Mouse (Mus musculus) lung, postnatal 0 days (tissue): Measurements from ENCODE around the gene H2afz. TPM values are rescaled to one million over a fixed set of nuclear protein-coding genes. Genes with fewer than 3 reads are reported as not detected.

Experiments
- ATAC-seq: fragments of 200-750 bp; cut with Nextera tagmentation; 2 replicates; pipeline ENCODE4 v1.8.0; 2017; ENCODE audit warnings: moderate library complexity
- DNase-seq: peaks from one replicate; pipeline ENCODE4 v3.0.0-alpha.2; 2016; ENCODE audit warnings: low spot score
- H3K27ac ChIP-seq: fragments of 300-500 bp; sonication (generic); 2 replicates; pipeline ENCODE4 v1.5.1; 2014; ENCODE audit warnings: antibody characterized with exemption, mild to moderate bottlenecking, low read length, mixed read lengths
- H3K27me3 ChIP-seq: fragments of 300-500 bp; sonication (generic); replicated peaks from 2 replicates; pipeline ENCODE4 v1.6.1; 2014; ENCODE audit warnings: low read length, mixed read lengths; ENCODE audit not compliant: insufficient read depth
- H3K36me3 ChIP-seq: fragments of 300-500 bp; sonication (generic); 2 replicates; pipeline ENCODE4 v1.6.1; 2014; ENCODE audit warnings: low read length, mixed read lengths; ENCODE audit not compliant: insufficient read depth
- H3K4me1 ChIP-seq: fragments of 300-500 bp; sonication (generic); 2 replicates; pipeline ENCODE4 v1.6.1; 2014; ENCODE audit warnings: antibody characterized with exemption, low read depth, low read length, mixed read lengths; ENCODE audit not compliant: insufficient read depth
- H3K4me2 ChIP-seq: fragments of 300-500 bp; sonication (generic); replicated peaks from 2 replicates; pipeline ENCODE4 v1.6.1; 2014; ENCODE audit warnings: low read depth, mild to moderate bottlenecking, low read length, moderate library complexity, mixed read lengths
- H3K4me3 ChIP-seq: fragments of 300-500 bp; sonication (generic); 2 replicates; pipeline ENCODE4 v1.5.1; 2014; ENCODE audit warnings: low read depth, low read length
- H3K9ac ChIP-seq: fragments of 300-500 bp; sonication (generic); replicated peaks from 2 replicates; pipeline ENCODE4 v1.6.1; 2014; ENCODE audit warnings: low read depth, mild to moderate bottlenecking
- H3K9me3 ChIP-seq: fragments of 300-500 bp; sonication (generic); 2 replicates; pipeline ENCODE4 v1.6.1; 2016; ENCODE audit warnings: low read length, mixed read lengths
- CTCF ChIP-seq: IDR thresholded peaks from 2 replicates; pipeline ENCODE4 v1.5.1; 2016; ENCODE audit warnings: antibody characterized with exemption, mild to moderate bottlenecking
- EP300 ChIP-seq: IDR thresholded peaks from 2 replicates; pipeline ENCODE4 v1.6.1; 2016; ENCODE audit warnings: antibody characterized with exemption, mild to moderate bottlenecking, control low read depth
- WGBS: fragments of 180-500 bp; shearing (Covaris S2); extraction: QIAGEN DNeasy Blood & Tissue Kit; methylation state at CpG from one replicate; pipeline ENCODE4 v1.1.7; 2014; 5-methylcytosine and 5-hydroxymethylcytosine counted together
- polyA plus RNA-seq: library from polyadenylated mRNA; unstranded; fragments of >200 nt; fragmentation: Nextera tagmentation; extraction: Ambion mirVana; gene quantifications from 2 replicates; pipeline ENCODE4 v1.2.1, GENCODE M21; 2015

Gene H2afz
- polyA plus RNA-seq, 1 experiment from 2014 or later: 577 TPM

DNA sequence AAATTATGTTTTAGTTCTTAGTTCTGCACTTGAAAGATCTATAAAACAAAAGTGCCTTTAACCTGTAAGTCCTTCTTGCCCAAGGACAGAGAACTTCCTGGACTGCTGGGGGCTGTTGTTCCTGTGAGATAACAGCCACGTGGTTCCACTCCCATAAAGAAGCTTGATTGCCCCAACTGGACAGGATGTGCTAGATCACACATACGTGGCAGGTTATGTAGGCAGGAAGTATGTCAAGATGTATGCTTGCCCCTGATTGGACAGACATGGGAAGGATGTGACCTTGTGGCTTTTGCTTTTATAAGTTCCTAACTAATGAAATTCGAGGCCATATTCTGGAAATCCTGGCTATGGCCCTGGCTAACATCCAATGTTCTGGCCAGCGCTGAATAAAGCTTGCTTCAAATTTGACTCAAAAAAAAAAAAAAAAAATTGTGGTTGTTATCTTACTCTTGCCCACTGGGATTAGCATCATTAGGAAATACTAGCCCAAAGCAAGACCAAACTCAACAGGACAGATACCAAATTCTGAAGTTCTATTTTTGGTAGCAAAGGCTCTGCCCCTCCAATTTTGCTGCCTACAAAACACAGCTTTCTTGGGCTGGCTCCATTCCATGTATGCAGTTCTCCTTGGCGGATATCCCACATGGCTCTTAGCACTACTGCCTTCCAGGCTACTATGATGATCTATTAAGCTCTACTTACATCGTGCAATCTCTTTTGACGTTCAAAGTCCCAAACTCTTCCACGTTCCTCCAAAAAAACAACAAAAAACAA, 3.7 kb upstream of the H2afz start:
- TF ChIP-seq EP300 (no peak), CTCF (no peak)
- Histone ChIP-seq H3K27me3 (no peaks in the 10 kb centered on the region), H3K9ac (no peak overlapping the region), H3K36me3 (no peaks in the 10 kb centered on the region), H3K4me2 (no peak overlapping the region), H3K4me3 (no peak overlapping the region), H3K9me3 (no peaks in the 10 kb centered on the region), H3K4me1 (no peaks in the 10 kb centered on the region; the same call in 1 of the 2 replicates), H3K27ac (no peak overlapping the region)
- 41% methylated on average over 8 of the region's 8 CpGs for WGBS
- no peak for ATAC-seq
- DNase-seq: peak; percentile 63

GRCm38 (mm10) chr3:137861436-137861835, 2.9 kb upstream of the H2afz start:
- Histone ChIP-seq H3K9ac (no peak overlapping the region), H3K4me3 (no peak overlapping the region), H3K27ac (no peak overlapping the region; the same call in 1 of the 2 replicates), H3K27me3 (no peaks in the 10 kb centered on the region), H3K36me3 (no peaks in the 10 kb centered on the region), H3K4me1 (no peaks in the 10 kb centered on the region; the same call in 1 of the 2 replicates), H3K9me3 (no peaks in the 10 kb centered on the region), H3K4me2 (no peak overlapping the region)
- ATAC-seq: no peak
- DNase-seq: no peak
- 88% methylated on average over 4 of the region's 4 CpGs for WGBS
- TF ChIP-seq EP300: no peak
- TF ChIP-seq CTCF: no peak

DNA sequence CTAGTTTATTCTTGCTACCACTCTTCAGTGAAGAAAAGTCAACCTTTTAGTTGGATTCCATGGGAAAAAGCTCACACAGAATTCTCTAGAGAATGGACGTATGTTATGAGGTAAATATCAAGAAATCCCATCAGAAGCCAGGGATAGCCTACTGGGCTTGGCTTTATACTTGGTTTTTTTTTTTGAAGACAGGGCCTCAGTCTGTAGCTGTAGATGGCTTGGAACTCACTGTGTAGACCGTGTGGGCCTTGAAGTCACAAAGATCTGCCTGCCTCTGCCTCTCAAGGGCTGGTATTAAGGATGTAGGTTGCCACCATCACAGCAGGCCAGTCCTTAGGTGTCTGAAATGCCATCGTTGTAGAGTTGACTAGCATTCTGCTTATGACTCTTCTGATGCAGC, 1.7 kb upstream of the H2afz start:
- no peak for TF ChIP-seq EP300
- no peak for TF ChIP-seq CTCF
- Histone ChIP-seq H3K9ac (no peak overlapping the region), H3K9me3 (no peaks in the 10 kb centered on the region), H3K27ac (no peak overlapping the region), H3K36me3 (no peaks in the 10 kb centered on the region), H3K4me2 (no peak overlapping the region), H3K4me3 (no peak overlapping the region), H3K27me3 (no peaks in the 10 kb centered on the region), H3K4me1 (peaks cover 4% of the 10 kb centered on the region; the same call in 1 of the 2 replicates)
- no peak for ATAC-seq
- no peak for DNase-seq
- 89% methylated on average over 3 of the region's 3 CpGs for WGBS

- TF ChIP-seq EP300 (no peak), CTCF (no peak)
- Histone ChIP-seq H3K36me3 (no peaks in the 10 kb centered on the region), H3K4me2 (peak overlapping the region; percentile 70), H3K4me1 (peaks cover 4% of the 10 kb centered on the region; the same call in 1 of the 2 replicates), H3K9ac (peak overlapping the region; percentile 43), H3K4me3 (peak overlapping the region; percentile 85), H3K27me3 (no peaks in the 10 kb centered on the region), H3K27ac (peak overlapping the region; percentile 81), H3K9me3 (no peaks in the 10 kb centered on the region)
- DNase-seq (no peak), ATAC-seq (no peak)
- WGBS: 31% methylated on average over 21 of the region's 22 CpGs
These were observed 760 bp upstream of the H2afz start for GRCm38 (mm10) chr3:137863330-137864123.

DNA sequence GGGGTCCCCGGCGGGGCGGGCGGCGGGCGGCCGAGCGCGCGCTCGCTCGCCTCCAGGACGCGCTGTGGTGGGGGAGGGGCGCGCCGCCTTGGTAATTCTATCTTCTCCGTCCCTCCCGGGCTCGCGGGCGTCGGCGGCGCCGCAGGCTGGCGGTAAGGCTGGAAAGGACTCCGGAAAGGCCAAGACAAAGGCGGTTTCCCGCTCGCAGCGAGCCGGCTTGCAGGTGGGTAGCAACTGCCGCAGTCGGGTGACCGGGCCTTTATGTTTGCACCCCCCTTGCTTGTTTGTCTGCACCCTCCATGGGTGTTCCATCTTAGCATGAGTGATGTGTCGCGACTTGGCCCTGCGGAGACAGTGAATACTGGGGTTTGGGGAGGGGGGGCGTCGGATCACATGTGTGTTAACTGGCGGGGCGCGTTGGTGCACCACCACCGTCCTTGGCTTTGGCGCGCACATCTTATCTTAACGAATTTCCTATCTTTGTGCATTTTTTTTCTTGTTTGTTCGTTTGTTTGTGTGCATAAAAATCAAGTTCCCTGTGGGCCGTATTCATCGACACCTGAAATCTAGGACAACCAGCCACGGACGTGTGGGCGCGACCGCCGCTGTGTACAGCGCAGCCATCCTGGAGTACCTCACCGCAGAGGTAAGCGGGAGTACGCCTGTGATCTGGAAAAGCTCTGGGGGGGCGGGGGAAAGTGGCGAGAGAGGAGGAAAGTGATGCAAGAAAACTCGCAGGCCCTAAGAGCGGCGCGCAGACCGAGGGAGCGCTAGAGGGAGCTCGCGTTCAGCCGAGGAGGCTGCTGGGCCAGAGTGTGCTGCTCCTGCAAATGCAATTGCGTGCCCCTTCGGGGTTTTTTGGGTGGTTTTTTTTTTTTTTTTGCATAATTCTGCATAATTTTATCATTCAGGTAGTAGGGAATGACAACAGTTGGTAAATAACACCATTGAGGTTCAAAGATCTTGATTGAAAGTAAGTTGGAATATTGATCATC, 998 bp downstream of the H2afz start:
- peak overlapping the region; percentile 66 for H3K9ac ChIP-seq
- TF ChIP-seq CTCF (peak; percentile 92), EP300 (no peak)
- H3K4me1 ChIP-seq: peaks cover 4% of the 10 kb centered on the region; the same call in 1 of the 2 replicates
- DNase-seq: peak; percentile 97
- ATAC-seq: peak; percentile 36
- H3K36me3 ChIP-seq: no peaks in the 10 kb centered on the region
- H3K27ac ChIP-seq: peak overlapping the region; percentile 94
- under 1% methylated on average over 50 of the region's 74 CpGs for WGBS
- H3K4me3 ChIP-seq: peak overlapping the region; percentile 85
- H3K27me3 ChIP-seq: no peaks in the 10 kb centered on the region
- peak overlapping the region; percentile 93 for H3K4me2 ChIP-seq
- H3K9me3 ChIP-seq: no peaks in the 10 kb centered on the region
